Mouse (Mus musculus): Measurements from ENCODE around the gene Mnat1.
"Not testable (repeated sequence)": the region's sequence is repeated elsewhere in the genome, so short reads cannot be mapped to it uniquely, and the experiment has no call there.

The Mnat1 gene

DNA sequence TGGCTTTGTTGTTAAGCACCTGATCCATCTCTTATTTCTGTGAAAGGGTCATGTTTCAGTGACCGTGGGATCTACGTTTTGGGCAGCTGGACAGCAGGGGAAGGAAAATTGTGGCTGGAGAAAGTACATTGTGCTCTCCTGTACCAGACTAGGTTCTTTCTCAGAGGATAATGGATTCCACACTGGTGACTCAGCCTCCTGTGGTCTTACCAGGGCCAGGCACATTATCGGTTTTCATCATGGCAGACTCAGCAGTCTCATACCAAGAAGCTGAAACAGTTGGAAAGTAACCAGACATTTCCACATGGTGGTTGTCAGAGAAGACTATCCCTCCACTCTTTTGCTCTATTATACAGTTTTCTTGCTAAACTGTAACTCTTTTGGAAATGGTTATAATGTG lies 23.7 kb downstream of the Mnat1 start:
- DNase-seq (ENCODE audit: low spot score) = no peak

DNA sequence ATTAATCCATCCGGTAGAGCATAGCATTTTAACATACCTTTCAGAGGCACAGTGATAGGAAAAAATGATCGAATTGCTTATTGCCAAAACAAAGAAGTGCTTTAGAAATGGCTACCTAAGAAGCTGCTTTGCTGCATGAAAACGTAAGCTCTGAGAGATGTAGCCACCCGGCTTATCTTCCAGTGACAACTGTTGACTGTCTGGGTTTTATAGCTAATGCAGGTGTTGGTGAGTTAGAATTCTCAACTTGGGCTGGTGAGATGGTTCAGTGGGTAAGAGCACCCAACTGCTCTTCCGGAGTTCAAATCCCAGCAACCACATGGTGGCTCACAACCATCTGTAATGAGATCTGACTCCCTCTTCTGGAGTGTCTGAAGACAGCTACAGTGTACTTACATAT lies 27.5 kb downstream of the Mnat1 start:
- DNase-seq (ENCODE audit: low spot score) = not testable (repeated sequence)

GRCm38 (mm10) chr12:73154150-73154549 lies 30.6 kb downstream of the Mnat1 start:
- no peak for DNase-seq (ENCODE audit: low spot score)

DNA sequence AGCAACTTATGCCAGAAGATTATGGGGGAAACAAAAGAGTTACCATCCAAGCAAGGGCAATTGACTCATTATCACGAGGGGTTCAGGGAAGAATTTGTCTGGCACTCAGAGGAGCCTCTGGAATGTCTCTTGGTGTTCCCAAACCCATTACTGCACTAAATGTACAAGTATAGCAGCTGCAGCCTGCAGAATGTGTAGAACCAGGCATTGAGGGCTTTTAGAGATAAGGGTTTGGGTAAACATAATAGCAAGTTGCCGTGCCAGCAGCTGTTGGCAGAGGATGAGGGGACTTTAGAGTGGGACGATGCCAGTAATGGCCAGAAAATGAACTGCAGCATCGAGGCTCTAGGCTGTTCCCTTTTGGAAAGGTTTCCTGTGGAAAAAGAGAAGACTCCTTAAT lies 36.8 kb downstream of the Mnat1 start:
- peak; percentile 6 for DNase-seq (ENCODE audit: low spot score)

- DNase-seq (ENCODE audit: low spot score) = no peak
Observed at GRCm38 (mm10) chr12:73162408-73163181, 39.1 kb downstream of the Mnat1 start.

- DNase-seq (ENCODE audit: low spot score) = no peak
Observed at GRCm38 (mm10) chr12:73170794-73171193, 47.3 kb downstream of the Mnat1 start.

DNA sequence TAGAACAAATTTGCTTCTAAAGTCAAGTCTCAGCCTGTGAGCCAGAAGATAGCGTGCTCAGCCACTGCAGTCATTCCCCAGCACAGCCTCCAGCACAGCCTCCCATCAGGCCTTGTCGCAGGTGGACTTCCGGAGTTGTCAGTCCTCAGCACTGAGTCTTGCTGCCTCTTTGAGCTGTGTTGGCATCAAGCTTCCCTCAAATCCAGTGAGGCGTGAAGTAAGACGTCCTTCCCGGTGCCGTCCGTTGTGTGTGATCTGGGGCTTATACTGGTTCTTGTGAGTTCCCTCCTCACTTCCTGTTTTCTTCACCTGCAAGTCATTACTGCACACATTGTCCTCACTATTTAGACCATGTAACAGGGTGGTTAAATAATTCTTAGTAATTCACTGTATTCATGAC lies 60.4 kb downstream of the Mnat1 start:
- DNase-seq (ENCODE audit: low spot score) = no peak

- no peak for DNase-seq (ENCODE audit: low spot score)
Observed at GRCm38 (mm10) chr12:73197363-73197762, 73.8 kb downstream of the Mnat1 start.

GRCm38 (mm10) chr12:73198451-73198850 lies 74.9 kb downstream of the Mnat1 start:
- no peak for DNase-seq (ENCODE audit: low spot score)

DNA sequence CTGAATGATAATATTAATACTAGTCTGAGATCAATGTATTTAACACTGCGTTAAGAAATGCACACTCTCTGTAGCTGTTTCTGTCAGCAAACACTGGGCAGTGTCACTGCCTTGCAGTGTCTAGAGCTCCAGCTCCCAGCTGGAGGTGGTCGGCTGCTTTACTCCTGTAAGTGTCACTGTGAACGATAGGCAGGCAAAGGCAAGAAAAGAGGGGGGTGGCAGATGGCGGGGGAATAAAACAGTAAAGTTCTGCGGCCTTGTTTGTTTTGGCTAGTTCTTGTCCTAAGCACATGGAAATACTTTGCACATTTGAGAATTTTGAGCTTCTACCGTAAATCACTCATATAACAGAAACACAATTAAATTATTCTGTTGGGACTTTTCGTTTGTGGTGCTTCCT lies 75.9 kb downstream of the Mnat1 start:
- DNase-seq (ENCODE audit: low spot score) = no peak

- DNase-seq (ENCODE audit: low spot score) = no peak
Observed at GRCm38 (mm10) chr12:73201587-73201986, 78.1 kb downstream of the Mnat1 start.

GRCm38 (mm10) chr12:73205710-73206649 lies 82.5 kb downstream of the Mnat1 start:
- DNase-seq (ENCODE audit: low spot score) = peak; percentile 45

GRCm38 (mm10) chr12:73207008-73207407 lies 83.5 kb downstream of the Mnat1 start:
- no peak for DNase-seq (ENCODE audit: low spot score)

GRCm38 (mm10) chr12:73207461-73207860 lies 83.9 kb downstream of the Mnat1 start:
- no peak for DNase-seq (ENCODE audit: low spot score)

DNA sequence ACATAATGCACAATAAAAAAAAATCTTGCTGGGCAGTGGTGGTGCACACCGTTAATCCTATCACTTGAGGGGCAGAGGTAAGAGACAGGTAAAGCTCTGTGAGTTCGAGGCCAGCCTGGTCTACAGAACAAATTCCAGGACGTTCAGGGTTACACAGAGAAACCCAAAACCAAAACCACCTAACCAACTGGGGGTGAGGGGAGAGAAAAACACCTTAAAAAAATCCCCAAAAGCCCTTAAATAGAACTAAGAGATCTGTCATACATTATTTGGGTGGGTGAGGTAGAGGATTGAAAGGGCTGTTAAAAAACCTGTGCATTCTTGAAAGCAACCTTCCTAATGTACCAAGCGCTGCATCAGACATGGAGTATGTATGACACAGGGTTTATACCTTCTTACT lies 85.0 kb downstream of the Mnat1 start:
- DNase-seq (ENCODE audit: low spot score) = no peak

GRCm38 (mm10) chr12:73209117-73209516 lies 85.6 kb downstream of the Mnat1 start:
- DNase-seq (ENCODE audit: low spot score) = no peak

GRCm38 (mm10) chr12:73210454-73210853 lies 86.9 kb downstream of the Mnat1 start:
- DNase-seq (ENCODE audit: low spot score) = no peak

- DNase-seq (ENCODE audit: low spot score) = no peak
Observed at GRCm38 (mm10) chr12:73215773-73216172, 92.3 kb downstream of the Mnat1 start.

- DNase-seq (ENCODE audit: low spot score) = no peak
Observed at GRCm38 (mm10) chr12:73218632-73219031, 95.1 kb downstream of the Mnat1 start.

DNA sequence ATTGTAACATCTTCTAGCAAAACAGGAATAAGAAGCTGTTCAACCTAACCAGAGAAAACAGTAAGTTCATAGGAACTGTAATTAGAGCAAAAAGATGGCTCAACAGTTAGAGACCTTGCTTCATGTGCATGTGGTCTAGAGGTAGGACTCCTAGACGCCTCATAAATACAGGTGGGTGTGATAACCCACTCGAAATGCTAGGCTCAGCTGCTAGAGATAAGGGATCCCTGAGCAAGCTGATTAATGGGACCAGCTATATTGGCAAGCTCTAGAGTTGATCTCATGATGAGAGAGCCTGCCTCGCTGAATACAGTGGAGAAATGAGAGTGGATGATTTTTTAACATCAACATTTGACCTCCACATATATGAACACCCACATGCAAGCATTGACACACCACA lies 97.7 kb downstream of the Mnat1 start:
- DNase-seq (ENCODE audit: low spot score) = no peak

- no peak for DNase-seq (ENCODE audit: low spot score)
Observed at GRCm38 (mm10) chr12:73223872-73224271, 100.4 kb downstream of the Mnat1 start.

GRCm38 (mm10) chr12:73228427-73228826 lies 104.9 kb downstream of the Mnat1 start:
- no peak for DNase-seq (ENCODE audit: low spot score)

DNA sequence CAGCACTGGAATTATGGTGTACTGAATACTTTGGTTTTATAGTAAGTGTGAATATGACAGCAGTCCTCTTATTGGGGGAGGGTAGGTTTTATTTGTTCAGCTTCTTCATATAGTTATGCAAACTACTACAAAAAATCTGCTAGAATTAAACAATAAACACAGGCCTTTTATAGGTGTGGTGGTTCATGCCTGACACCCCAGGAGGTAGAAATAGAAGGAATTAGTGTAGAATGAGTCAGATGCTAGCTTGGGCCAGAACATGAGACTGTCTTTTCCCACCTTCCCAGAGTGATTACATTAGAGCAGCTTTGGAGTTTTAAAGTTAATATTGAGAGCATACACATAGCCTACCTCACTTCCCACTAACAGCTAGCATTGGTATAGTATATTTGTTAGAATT lies 106.7 kb downstream of the Mnat1 start:
- DNase-seq (ENCODE audit: low spot score) = no peak
